Mouse (Mus musculus): Measurements from ENCODE around the gene Gchfr. TPM values are rescaled to one million over a fixed set of nuclear protein-coding genes. Genes with fewer than 3 reads are reported as not detected.

Gchfr gene
- total RNA-seq, 2 experiments from 2014 or later, result not detected

DNA sequence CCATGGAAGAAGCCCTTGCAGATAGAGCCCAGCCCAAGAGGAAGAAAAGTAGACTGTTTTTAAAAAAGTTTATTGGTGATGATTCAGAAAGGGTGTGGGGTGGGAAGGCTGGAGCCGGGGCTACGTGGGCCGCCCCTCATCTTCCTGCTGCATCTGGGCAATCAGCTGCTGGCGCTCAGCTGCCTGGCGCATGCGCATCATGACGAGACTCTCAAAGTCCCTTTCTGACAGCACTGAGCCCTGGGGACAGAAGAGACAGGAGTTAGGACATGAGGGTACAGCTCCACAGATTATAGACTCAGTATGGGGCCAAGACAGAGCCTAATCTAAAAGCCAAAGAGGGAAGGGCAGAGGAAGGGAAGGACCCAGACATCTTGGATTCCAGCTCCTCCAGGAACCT is 4.9 kb downstream of the Gchfr start:
- no peak for DNase-seq (ENCODE audit: low spot score in 2 of 2)
- intact Hi-C loops (cut with DNase I), result no loop called here

DNA sequence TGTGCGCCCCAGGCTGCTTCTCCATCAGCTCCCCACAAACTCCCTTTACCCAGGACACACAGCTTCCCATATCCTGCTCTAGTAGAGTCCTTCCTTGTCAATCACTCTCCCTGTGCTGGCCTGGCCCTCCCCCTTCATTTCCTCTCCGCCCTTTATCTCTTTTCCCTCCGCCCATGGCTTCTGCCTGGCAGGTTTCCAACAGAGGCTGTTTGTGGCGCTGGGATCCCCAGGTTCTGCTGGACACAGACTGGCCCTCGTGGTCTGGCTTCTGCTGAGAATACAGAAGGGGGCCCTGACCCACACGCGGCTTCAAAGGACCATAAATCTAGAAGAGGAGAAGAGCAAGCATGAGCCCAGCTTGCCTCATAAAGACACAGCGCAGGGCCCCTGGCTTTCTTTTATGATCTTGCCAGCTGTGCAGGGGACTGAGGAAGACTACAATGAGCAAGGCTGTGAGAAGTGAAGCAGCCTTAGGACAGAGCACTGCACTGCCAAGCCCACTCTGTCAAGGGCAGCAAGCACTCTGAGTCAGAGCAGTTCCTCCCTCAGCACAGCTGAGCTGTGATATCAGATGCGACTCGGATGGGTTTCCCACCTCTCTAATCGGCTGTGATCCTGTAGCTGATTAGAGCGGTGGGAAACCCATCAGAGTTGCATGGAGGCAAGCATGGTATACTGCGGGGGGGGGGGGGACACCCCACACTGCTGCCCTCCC is 5.4 kb downstream of the Gchfr start:
- intact Hi-C loops (cut with DNase I), result no loop called here
- DNase-seq (ENCODE audit: low spot score in 2 of 2), result peak in 1 of 2 experiments; percentile 33

DNA sequence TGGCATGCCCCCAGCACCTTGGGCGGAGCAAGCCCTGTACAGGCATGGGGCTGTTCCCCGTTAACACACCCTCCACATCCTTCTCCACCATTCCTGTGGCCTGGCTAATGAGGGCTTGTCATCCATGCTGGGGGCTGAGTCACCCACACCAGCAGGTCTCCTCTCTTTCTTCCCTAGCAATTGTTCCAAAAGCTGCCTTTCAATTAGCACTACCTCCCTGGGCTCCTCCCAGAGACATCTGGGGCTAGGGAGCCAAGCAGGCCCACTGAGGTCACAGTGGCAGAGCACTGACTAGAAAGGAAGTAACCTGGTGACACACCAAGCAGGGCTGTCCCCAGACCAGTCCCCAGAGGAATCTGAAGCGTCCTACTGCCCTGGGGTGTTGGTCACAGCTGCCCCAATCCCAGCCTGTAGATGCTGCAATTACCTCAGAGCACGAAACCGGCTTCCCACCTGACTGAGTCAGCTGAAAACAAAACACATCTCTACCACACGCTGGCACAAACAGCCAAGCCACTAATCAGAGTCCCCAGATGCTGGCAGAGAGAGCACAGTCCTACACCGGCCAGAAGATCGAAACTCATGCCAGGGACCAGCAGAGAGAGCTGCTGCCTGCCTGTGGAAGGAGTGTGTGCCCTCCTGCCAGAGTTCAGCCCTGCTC is 6.5 kb downstream of the Gchfr start, which contains the start of gene Gm14137:
Gm14137 (plus strand) TSS at position 519 of the 661 bp plus-strand sequence.
- intact Hi-C loops (cut with DNase I), result no loop called here
- DNase-seq (ENCODE audit: low spot score in 2 of 2), result no peak

DNA sequence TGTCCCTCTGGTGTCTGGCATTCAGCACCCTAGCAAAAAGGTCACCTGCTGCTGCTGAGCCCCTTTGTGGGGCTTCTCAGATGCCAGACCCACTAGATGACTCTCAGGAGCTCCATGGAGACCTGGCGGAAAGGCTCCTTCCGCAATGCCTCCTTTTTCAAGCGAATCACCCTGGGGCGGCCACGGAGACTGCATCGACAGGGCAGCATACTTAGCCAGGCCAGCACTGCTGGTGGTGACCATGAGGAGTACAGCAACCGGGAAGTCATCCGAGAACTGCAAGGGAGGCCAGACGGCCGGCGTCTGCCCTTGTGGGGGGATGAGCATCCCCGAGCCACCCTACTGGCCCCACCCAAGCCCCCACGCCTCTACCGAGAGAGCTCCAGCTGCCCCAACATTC is 7.3 kb downstream of the Gchfr start:
- intact Hi-C loops (cut with DNase I), result no loop called here
- DNase-seq (ENCODE audit: low spot score in 2 of 2), result no peak

DNA sequence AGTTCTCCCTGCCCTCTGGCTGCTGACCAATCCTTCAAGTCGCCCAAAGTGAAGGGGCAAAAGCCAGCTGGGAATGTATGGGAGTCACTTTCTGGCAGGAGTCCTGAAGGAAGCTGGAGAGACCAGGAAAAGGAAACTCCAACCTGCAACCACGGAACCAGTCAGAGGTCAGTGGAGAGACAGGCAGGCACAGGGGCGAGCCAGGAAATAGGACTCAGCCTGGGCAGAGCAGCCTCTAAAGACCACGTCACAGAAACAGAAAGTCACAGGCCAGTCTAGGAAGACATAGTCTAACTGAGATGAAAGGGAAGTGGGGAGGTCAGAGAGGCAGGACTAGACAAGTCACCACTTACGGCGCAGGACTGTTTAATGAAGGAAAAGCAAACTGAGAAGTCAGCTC is 8.0 kb downstream of the Gchfr start:
- no peak for DNase-seq (ENCODE audit: low spot score in 2 of 2)
- intact Hi-C loops (cut with DNase I), result no loop called here

DNA sequence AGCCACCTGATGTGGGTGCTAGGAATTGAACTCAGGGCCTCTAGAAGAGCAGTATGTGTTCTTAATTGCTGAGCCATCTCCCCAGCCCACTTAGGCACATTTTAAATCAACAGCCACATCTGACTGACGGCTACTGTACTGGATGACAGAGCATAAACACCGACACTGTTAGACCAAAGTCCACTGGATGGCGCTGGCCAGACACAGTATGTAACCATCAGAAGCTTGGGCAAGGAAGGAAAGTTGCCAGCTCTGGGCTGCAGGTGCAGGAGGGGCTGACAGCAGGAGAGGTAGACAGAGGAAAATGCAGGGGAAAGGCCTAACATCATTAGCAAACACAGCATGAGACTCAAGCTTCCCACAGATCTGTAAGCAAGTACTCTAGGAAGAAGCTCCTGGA is 9.2 kb downstream of the Gchfr start:
- DNase-seq (ENCODE audit: low spot score in 2 of 2), result no peak
- intact Hi-C loops (cut with DNase I), result no loop called here

DNA sequence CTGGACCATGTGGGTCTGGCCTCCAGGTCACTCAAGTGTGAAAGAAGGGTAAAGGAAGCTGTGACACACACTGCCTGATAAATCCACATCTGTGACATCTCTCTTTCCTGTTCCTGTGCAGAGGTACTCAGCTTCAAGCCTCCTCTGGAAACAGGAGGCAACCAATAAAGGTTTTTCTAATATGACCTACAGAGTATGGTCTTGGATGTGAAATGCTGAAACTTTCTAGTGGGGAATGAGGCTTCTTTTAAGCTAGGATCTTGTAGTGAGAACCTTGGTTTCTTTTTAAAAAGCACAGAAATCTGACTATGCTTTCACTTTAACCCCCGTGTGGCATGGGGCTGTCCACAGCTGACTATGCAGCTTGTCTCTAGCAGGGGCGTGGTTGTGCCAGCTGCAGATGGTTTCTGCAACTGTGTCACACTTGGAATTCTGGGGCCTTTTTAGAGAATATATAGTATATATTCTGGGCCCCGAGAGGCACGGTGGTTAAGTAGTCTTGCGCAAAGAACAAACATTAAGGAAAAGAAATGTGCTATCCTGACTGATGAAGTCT is 9.9 kb downstream of the Gchfr start:
- intact Hi-C loops (cut with DNase I), result no loop called here

DNA sequence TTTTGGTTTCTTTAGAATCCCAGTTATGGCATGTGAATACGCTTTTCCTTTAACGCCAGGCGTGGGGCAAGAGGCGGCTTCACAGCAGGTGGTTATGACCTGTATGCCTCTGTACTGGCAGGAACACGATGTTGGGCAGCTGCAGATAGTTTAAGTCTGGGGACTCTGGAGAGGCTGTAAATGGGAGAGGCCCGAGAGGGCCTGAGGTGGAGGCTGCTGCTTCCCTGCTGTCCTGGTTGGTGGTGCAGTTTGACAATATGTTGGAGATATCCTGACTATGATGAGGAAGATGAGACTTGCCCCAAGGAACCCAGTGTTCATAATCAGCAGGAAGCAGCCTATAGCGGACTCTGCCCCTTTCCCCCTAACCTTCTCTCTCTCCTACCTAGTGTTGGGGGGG is 15.3 kb downstream of the Gchfr start:
- DNase-seq (ENCODE audit: low spot score in 2 of 2), result no peak
- intact Hi-C loops (cut with DNase I), result no loop called here

More for the DNA sequence above, 9.9 kb downstream of the Gchfr start:
- DNase-seq (ENCODE audit: low spot score in 2 of 2), result no peak

DNA sequence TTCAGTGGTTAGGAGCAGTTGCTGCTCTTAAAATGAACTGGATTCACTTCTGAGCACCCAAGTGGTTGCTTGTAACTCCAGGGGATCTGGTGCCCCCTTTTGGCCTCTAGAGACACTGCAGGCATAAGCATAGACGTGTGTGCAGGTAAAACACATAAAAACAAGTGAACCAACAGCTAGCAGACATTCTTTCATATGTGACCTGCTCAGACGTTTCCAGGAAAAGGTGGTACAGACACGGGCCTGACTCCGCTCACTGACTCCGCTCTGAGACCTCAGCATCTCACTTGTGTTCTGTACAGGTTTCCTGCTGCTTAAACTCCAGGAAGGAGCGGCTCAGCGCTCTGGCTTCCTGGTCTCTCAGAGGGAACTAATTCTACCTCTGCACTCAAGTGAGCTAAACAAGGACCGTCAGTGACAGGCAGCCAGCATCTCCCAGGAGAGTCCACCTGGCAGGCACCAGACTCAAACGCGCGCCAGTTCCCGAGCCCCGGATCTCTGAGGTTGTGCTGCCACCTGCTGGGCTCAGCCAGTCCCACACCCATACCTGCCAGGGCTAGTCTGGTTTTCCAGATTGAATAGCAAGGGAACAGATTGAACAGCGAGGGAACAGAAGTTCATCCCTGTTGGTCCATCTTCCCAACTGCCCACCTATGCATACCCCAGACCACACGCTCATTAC is 21.6 kb downstream of the Gchfr start:
- intact Hi-C loops (cut with DNase I), result loop anchor here (5.0 kb wide), 1 partner anchor 142 kb away; the partner anchor contains the start of gene Knl1
- peak; percentile 73 to 83 for DNase-seq (ENCODE audit: low spot score in 2 of 2)

DNA sequence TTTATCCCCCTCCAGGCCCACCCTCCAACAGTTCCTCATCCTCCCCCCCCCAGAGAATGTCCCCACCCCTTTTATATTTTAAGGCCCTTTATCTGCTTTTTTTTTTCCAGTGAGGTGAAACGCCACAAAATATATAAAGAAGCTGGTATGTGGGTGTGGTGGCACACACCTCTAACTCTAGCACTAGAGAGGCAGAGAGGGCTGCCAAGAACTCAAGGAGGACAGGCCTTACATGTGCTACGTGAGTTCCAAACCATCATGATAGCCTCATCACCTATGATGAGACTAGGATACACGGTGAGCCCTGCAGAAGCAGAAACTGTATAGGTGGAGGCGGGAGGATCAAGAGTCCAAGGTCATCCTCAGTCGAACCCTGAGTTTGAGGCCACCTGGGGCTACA is 23.4 kb downstream of the Gchfr start:
- intact Hi-C loops (cut with DNase I), result no loop called here
- no peak for DNase-seq (ENCODE audit: low spot score in 2 of 2)

DNA sequence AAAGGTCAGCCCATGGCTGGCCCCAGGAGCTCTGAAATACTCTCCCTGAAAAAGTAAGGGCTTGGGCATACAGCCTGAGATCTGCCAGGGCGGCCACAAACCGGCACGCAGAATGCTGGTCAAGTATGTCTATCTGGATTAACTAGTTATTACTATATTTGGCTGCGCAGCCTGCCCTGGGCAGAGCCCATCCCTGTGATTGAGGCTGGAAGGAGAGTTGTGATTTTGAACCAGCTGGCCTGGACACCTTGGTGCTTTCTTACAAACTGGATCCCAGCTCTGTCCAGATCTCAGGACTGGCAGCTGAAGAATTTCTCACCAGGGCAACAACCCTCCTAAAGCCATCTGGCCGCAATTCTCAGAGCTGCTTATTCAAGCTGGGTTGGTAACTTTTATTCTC is 26.6 kb downstream of the Gchfr start:
- intact Hi-C loops (cut with DNase I), result no loop called here

DNA sequence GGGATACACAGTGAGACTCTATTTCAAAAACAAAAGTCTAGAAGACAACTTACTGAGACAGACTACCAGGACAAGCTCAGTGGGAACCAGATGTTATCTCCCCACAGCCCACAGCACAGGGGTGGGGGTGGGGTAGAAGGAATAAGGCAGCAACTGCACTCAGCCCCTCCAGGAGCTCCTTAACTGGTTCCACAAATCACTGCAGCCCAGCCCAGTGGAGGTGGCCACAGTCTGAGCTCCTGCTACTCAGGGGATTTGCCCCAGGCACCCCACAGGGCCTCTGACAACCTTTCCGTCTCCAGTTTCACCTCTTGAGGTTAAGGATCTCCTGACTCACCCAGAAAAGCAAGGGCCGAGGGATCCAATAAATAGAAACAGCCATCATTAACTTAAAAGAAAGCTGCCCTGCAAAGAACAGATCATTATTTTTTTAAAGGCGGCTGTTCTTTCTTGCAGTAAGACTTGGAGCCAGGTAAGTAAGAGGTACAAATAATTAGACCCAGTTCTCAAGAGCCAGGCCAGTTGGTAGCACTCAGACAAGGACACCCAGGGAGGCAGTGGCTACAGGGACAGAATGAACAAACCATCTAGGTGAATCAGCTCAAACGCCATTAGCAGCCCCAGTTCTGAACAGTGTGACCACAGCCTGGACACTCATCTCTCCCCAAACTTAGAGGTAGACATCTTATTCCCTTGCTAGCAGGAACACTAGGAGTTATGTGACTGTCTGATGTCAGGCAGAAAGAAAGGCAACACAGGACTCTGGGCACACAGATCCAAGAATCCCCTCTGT is 28.9 kb downstream of the Gchfr start:
- DNase-seq (ENCODE audit: low spot score in 2 of 2), result no peak
- intact Hi-C loops (cut with DNase I), result no loop called here

More for the DNA sequence above, 26.6 kb downstream of the Gchfr start:
- no peak for DNase-seq (ENCODE audit: low spot score in 2 of 2)

DNA sequence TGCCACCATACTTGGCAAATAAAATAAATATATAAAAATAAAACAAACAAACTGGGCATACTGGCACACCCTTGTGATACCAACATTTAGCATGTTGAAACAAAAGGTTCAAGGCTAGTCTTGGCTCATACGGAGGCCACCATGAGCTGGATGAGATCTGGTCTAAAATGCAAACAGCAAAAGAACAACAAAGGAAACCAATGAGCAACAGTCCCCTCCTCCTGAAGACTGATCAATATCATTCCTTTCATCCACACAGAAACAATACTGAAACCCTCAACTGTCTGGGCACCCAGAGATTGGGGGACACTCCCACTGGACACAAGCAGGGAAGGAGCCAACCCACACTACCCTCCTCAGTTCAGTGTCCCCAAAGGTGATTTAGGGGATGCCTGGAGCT is 29.9 kb downstream of the Gchfr start:
- intact Hi-C loops (cut with DNase I), result no loop called here
- DNase-seq (ENCODE audit: low spot score in 2 of 2), result no peak

DNA sequence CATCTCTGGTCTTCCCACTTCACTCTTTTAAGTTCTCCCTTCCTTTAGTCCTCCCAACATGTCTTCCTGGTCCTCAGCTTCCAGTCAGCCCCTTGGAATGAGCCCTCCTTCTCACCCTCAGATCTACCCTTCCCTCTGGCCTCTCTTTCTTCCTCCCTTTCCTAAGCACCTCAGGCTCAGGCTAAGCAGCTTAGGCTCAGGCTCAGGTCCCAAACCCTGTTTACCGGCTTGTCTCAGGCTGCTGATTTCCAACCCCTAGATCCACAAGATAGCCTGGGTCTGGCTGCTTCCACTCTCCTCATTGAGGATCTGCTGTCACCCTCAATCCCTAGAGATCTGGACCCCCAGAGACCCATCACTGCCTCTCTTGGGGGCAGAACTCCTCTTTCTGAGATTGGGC is 30.5 kb downstream of the Gchfr start:
- intact Hi-C loops (cut with DNase I), result no loop called here
- DNase-seq (ENCODE audit: low spot score in 2 of 2), result no peak

DNA sequence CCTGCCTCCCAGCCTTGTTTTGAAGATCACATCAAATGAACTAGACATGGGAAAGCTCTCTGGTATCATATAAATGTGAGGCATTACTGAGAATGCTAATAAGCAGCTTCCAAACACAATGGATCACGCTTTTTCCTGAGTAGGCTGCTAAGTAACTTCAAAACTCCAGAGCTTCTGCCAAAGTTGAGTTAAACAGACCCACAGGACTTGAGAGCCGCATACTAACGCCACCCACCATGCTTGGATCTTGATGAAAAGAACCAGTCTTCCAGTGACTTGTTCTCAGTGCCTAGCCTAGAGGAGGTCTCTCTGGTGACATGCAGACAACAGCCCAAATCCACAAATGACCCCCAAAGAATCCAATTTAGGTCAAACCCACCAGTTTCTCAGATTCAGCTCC is 31.4 kb downstream of the Gchfr start:
- DNase-seq (ENCODE audit: low spot score in 2 of 2), result no peak
- intact Hi-C loops (cut with DNase I), result no loop called here

DNA sequence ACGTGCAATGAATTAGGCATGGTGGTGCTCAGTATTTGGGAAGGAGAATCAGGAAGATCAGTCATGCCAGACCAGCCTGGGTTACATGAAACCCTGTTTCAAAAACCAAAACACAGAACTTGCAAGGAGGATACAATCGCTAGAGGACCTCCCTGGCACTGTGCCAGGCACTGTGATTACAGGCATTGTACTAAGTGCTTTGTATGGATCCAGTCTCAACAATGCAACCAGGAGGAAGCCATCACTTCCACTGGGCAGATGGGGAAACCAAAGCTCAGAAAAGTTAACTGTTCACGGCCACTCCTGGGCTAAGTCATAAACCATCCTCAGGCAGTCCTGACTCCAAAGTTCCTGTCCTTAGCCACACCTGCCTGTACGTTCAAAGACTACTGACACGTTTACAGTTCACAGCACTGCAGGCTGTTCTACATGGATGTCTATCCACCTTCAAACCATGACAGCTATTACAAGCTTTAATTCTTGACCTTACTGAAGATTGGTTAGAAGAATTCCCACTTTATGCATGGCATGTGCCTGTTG is 35.4 kb downstream of the Gchfr start:
- intact Hi-C loops (cut with DNase I), result no loop called here
- DNase-seq (ENCODE audit: low spot score in 2 of 2), result peak in 1 of 2 experiments; percentile 18

DNA sequence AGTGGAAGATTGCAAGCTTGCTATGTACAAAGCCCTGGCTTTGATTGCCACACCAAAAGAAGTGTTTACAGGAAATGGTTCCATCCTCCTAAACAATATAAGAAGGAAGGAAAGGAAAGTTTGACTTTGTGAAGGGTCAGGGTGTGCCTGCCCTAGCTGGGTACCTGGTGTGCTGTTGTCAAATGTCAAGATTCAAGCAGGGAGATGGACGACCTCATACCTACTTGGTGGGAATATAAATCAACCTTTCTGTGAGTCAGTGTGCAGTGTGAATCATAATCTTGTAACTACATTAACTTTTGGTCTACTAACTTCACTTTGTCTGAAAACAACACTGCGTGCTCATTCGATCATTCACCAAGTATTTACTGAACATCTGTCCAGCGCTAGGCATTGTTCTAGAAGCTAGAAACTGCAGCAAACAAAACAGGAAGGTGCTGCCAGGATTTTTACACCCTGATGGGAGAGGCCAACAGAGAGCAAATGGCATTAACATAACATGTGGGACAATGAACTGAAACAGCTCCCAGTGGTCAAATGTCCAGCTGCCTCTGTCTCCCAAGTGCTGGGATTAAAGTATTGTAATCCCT is 36.4 kb downstream of the Gchfr start:
- intact Hi-C loops (cut with DNase I), result no loop called here
- DNase-seq (ENCODE audit: low spot score in 2 of 2), result no peak

DNA sequence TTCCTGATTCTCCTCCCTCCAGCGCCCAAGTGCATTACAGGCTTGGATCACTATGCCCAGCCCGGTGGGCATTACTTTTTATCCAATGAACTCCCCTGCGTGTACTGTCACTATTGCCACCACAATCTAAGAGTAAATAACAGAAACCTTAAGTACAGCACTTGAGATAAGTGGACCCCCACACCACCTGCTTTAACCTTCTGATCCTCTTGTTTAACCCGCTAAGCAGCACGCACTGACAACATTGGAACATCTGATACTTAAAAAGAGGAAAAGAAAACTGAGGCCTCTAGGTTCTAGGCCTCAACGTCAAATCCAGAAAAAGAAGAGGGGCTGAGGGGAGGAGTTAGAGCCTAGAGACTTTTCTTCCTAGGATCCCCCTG is 40.4 kb downstream of the Gchfr start:
- intact Hi-C loops (cut with DNase I), result no loop called here
- no peak for DNase-seq (ENCODE audit: low spot score in 2 of 2)

Measured in left cerebral cortex, postnatal 14 days (tissue).